Mouse (Mus musculus) heart, postnatal 0 days (tissue): ENCODE data around the gene Rbm25.

ENCODE experiments used
- CTCF ChIP-seq: IDR thresholded peaks from 2 replicates; pipeline ENCODE4 v1.5.1; 2016; ENCODE audit warnings: antibody characterized with exemption, control low read depth, low read depth
- EP300 ChIP-seq: IDR thresholded peaks from 2 replicates; pipeline ENCODE4 v1.6.1; 2016; ENCODE audit warnings: antibody characterized with exemption, low read depth

DNA sequence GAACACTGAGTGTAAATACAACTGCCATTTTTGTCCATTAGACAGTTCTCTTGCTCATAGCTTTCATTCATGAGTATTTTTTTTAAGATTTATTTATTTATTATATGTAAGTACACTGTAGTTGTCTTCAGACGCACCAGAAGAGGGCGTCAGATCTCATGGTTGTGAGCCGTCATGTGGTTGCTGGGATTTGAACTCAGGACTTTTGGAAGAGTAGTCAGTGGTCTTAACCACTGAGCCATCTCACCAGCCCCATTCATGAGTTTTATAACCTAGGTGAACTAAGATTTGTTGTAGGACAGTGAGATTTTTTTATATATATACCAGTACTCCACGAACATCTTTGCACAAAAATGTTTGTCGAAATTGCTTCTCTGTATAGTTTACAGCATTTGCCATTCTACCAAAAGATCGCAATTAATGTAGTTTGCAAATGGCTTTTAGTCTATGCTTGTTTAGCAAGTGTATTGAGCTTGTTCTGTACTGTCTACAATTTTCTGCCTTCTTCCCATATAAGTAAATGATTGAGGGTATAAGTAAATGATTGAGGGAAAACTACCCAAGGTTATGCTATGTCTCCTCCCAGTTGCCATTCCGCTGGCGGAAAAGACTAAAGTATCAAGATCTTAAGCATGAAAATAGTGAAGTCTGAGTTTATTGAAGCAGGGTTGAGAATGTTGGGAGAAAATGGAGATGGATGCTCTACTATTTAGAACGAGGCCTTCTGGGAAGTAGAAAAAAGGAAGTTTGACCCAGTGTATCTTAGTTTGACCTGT is 55.7 kb downstream of the Rbm25 start:
- no peak for TF ChIP-seq CTCF
- no peak for TF ChIP-seq EP300
